In genomic region chr13:107576701-107577100, GRCm38 (mm10) we compare ENCODE assay signal across 20 mouse cellular contexts.
DNase-seq lines count a peak whose midpoint lies in the region; ATAC-seq lines count a peak whose summit lies in the region.
"Had no signal": no experiment of that assay in that cellular context is flagged by ENCODE, and none has a peak within 500 bp of the region (broad histone marks: within the 10 kb centered on the region; RNA-seq: fewer than 3 reads in every experiment).

No protein-coding gene starts in this region.

- H3K4me2 ChIP-seq in heart, embryonic 11.5 days = no peak overlapping the region
- peak overlapping the region; percentile 56 for H3K4me2 ChIP-seq in liver, embryonic 13.5 days
- H3K4me2 ChIP-seq: embryonic facial prominence, embryonic 12.5 days; forebrain, embryonic 12.5 days; hindbrain, embryonic 12.5 days had no signal

- no peak for DNase-seq in heart, adult 9 months (ENCODE audit: low spot score in 2 of 2)
- peak; percentile 26 for DNase-seq in brain, adult 2 months (ENCODE audit: low read depth, low spot score)
- no peak for DNase-seq in liver, embryonic 13.5 days
- DNase-seq in gastrocnemius, postnatal 10 days = no peak
- no peak for DNase-seq in adrenal gland, postnatal 4 days (ENCODE audit: low spot score in 2 of 2)
- DNase-seq: adrenal gland, adult 8-10 months; adrenal gland, postnatal 36 days; cerebellum, adult 11-12 months; cerebellum, adult 9-10 months; cerebellum, postnatal 25 days; heart, adult 18-20 months; heart, postnatal 10 days; heart, postnatal 4 days had no signal

- no peak overlapping the region for H3K9ac ChIP-seq in heart, embryonic 11.5 days (ENCODE audit: low read depth, low read length)
- peak overlapping the region; percentile 5; the same call in 1 of the 2 replicates for H3K9ac ChIP-seq in liver, embryonic 13.5 days
- H3K9ac ChIP-seq: embryonic facial prominence, embryonic 12.5 days; forebrain, embryonic 12.5 days; hindbrain, embryonic 12.5 days had no signal

- no peak overlapping the region for H3K4me3 ChIP-seq in heart, embryonic 11.5 days (ENCODE audit: low read depth, low read length)
- H3K4me3 ChIP-seq in liver, embryonic 13.5 days (replicated peaks) = no peak overlapping the region
- H3K4me3 ChIP-seq: embryonic facial prominence, embryonic 12.5 days; forebrain, embryonic 12.5 days; hindbrain, embryonic 12.5 days had no signal

- no peaks in the 10 kb centered on the region for H3K27me3 ChIP-seq in heart, embryonic 11.5 days (ENCODE audit: control insufficient read depth, insufficient read depth, low read length)
- H3K27me3 ChIP-seq in liver, embryonic 13.5 days = no peaks in the 10 kb centered on the region
- H3K27me3 ChIP-seq: embryonic facial prominence, embryonic 12.5 days; forebrain, embryonic 12.5 days had no signal

- peaks cover 14% of the 10 kb centered on the region for H3K4me1 ChIP-seq in heart, embryonic 11.5 days (ENCODE audit: control insufficient read depth, insufficient read depth, low read length)
- peaks cover 50% of the 10 kb centered on the region for H3K4me1 ChIP-seq in liver, embryonic 13.5 days (replicated peaks)
- H3K4me1 ChIP-seq: embryonic facial prominence, embryonic 12.5 days; forebrain, embryonic 12.5 days had no signal

- H3K9me3 ChIP-seq in heart, embryonic 11.5 days (replicated peaks; ENCODE audit: control insufficient read depth, low read length) = no peaks in the 10 kb centered on the region
- no peaks in the 10 kb centered on the region for H3K9me3 ChIP-seq in liver, embryonic 13.5 days (replicated peaks)
- H3K9me3 ChIP-seq: embryonic facial prominence, embryonic 12.5 days; forebrain, embryonic 12.5 days; hindbrain, embryonic 12.5 days had no signal

- no peaks in the 10 kb centered on the region for H3K36me3 ChIP-seq in heart, embryonic 11.5 days (ENCODE audit: control insufficient read depth, insufficient read depth, low read length)
- H3K36me3 ChIP-seq in liver, embryonic 13.5 days = no peaks in the 10 kb centered on the region
- H3K36me3 ChIP-seq: embryonic facial prominence, embryonic 12.5 days; forebrain, embryonic 12.5 days; hindbrain, embryonic 12.5 days had no signal

- peak overlapping the region; percentile 62; the same call in 1 of the 2 replicates for H3K27ac ChIP-seq in heart, embryonic 11.5 days (ENCODE audit: low read depth, low read length)
- peak overlapping the region; percentile 86 for H3K27ac ChIP-seq in liver, embryonic 13.5 days
- H3K27ac ChIP-seq: embryonic facial prominence, embryonic 12.5 days; forebrain, embryonic 12.5 days; hindbrain, embryonic 12.5 days had no signal

- WGBS in heart, embryonic 11.5 days (ENCODE audit: insufficient replicate concordance) = 61% methylated on average over 5 of the region's 5 CpGs
- 48% methylated on average over 5 of the region's 5 CpGs for WGBS in liver, embryonic 13.5 days (ENCODE audit: insufficient replicate concordance)

- no peak for ATAC-seq in heart, embryonic 11.5 days (replicated peaks; ENCODE audit: insufficient number of reproducible peaks, low FRiP score, low TSS enrichment)
- no peak for ATAC-seq in liver, embryonic 13.5 days (ENCODE audit: low read depth)
- ATAC-seq: forebrain, embryonic 16.5 days; hindbrain, embryonic 16.5 days; inflammation-experienced regulatory T-cells, adult 6 months had no signal
